Mouse (Mus musculus) adrenal gland, adult 8-10 months (tissue): Measurements from ENCODE around the gene Tfap2a. TPM values are rescaled to one million over a fixed set of nuclear protein-coding genes. Genes with fewer than 3 reads are reported as not detected.

Source experiments
- DNase-seq: peaks from one replicate; pipeline ENCODE4 v3.0.0; 2022
- total RNA-seq, 4 experiments: library from RNA; stranded (reverse); gene quantifications; 2 replicates each; pipeline ENCODE4 v1.2.4; 2022

Gene Tfap2a
- total RNA-seq = under 1 TPM; 0.14 to 0.41 (median 0.26) TPM

- DNase-seq = no peak
These were observed at the start of gene Tfap2a for GRCm38 (mm10) chr13:40738196-40738880. TSS of gene Tfap2a (minus strand) at chr13:40738376.

DNA sequence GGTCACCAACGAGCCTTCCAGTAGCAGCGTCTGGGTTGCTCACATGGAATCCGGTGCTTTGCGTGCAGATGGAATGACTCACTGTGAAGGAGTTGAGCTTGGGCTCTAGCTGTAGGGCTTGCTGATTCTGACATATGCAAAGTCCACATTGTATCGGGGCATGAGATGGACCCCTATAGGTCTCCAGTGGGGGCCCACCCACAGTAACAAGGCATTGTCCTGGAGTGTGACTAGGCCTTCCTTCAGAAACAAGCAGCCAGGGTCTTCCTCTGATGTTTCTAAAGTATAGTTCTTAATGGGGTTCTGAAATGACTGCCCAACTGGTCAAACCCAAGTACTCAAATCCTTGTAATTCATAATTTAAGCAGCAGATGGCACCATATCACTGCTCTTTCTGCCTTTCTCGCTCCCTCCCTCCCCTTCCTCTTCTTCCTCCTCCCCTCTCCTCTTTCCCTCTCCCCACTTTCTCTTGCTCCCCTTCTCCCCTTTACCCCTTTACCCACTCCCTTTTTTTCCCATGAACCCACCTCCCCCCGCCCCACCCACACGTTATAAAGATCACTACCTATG lies 46.1 kb upstream of the Tfap2a start:
- DNase-seq = no peak

DNA sequence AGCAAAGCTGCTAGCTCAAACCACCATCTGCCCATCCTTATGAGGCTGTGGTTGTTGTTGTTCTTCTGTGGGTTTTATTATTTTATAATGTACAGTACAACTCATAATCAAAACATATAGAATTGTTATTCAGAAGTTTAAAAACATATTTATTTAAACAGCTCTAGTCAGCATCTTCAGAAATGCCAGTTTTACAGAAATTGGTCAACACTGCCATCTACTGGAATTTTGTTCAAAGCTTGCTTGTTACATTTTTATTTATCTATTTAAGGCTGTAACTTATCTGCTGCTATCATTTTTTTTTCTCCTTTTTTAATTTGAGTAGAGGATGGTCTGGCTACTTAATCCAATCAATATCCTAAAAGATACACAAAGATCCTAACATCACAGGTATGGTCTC lies 19.8 kb upstream of the Tfap2a start:
- DNase-seq = no peak

GRCm38 (mm10) chr13:40756356-40756755 lies 18.2 kb upstream of the Tfap2a start:
- no peak for DNase-seq

- no peak for DNase-seq
These were observed 15.9 kb upstream of the Tfap2a start for GRCm38 (mm10) chr13:40754091-40754490.

- DNase-seq = no peak
These were observed 13.7 kb upstream of the Tfap2a start for GRCm38 (mm10) chr13:40751889-40752288.

DNA sequence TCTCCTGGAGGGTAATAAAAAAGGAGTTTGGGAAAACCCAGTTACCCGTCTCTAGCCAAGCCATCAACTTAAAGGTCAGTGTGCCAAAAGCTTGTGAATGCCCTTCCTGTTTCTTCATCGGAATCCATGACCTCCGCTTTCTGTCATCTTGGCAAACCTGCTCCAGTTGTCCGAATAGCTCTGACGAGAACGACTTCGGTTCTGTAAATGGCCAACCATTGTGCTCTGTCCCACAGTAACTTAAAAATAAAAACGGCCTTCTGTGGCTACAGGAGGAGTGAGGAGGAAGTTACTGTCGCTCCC lies 11.4 kb upstream of the Tfap2a start:
- DNase-seq = no peak

GRCm38 (mm10) chr13:40748785-40749602 lies 10.8 kb upstream of the Tfap2a start:
- DNase-seq = no peak

DNA sequence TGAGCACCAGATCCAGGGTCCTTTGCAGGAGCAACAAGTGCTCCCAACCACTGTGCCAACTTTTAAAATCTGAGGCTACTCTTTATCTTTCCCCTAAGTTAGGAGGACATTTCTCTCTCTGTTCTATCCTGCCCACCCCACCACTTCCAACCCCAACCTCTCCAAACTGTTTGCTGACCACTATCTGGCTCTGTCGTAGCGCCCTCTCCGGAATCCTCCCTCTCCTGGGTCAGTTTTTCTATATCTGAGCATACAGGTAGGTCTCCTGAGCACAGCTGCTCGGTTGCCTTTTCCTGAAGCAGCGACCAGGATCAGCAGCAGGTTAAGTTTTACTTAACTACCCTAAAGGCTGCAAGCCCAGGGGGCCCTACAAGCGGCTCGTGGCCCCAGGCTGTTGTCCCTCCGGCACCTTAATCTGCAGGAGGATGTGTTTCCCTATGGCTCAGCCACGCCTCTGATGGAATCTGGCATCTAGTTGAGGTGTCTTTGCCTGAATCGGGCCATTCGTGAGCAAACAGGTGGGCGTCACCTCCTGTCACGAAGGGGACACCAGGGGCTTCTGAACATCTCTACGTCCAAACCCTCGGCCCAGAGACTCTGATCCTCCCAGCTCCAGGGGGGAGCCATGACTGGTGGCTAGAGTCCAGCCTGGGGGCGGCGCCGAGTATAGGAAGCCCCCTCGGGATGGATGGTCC lies 6.1 kb upstream of the Tfap2a start:
- no peak for DNase-seq

DNA sequence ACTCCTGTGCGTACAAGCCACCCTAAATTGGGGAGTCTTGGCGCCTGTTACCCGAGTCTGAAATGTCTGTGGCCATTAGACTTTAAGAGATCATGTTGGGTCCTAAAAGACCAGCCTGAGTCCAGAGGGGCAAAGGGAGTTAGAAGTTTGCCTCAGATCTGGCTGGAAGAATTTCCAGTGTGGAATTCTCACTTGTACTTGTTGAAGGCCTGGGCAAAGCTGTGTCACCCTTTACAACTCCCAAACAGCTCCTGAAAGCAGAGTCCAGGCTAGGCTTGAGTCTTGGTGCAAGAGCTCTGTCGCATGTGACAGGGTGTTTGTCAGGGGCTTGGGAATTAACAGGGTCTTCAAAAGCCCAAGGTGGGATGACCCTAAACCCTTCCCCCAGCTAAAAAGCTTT lies 5.0 kb upstream of the Tfap2a start:
- no peak for DNase-seq

- DNase-seq = no peak
These were observed 3.8 kb upstream of the Tfap2a start for GRCm38 (mm10) chr13:40741841-40742550.

GRCm38 (mm10) chr13:40741436-40741835 lies 3.3 kb upstream of the Tfap2a start:
- DNase-seq = no peak

DNA sequence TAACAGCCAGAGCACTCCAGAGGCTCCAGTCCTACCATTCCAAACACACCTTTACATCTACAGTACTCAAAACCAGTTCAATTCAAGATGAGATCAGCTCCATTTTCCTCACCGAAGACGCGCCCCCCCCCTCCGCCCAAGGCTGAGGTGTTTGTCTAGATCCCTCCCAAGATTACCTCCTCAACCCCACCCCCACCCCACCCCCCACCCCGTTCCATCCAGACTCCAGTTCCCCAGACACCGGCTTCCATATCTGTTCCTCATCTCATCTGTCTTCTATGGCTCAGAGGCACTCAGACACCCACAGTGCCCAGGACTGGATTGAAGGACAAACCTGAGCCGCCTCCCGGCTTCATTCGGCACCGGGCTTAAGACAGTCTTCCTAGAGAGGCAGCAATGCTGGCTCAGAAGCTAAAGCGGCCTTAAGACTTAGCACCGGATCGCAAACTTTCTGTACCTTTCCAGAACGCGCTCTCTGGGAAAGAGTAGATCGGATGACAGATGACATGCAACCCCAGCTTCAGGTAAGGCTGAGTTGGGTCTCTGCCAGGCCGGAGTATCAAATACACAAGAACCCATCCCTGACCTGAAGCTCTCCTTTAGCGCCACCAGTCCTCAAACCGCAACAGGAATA lies 2.7 kb upstream of the Tfap2a start:
- no peak for DNase-seq

- no peak for DNase-seq
These were observed 1.7 kb upstream of the Tfap2a start for GRCm38 (mm10) chr13:40739901-40740300.

DNA sequence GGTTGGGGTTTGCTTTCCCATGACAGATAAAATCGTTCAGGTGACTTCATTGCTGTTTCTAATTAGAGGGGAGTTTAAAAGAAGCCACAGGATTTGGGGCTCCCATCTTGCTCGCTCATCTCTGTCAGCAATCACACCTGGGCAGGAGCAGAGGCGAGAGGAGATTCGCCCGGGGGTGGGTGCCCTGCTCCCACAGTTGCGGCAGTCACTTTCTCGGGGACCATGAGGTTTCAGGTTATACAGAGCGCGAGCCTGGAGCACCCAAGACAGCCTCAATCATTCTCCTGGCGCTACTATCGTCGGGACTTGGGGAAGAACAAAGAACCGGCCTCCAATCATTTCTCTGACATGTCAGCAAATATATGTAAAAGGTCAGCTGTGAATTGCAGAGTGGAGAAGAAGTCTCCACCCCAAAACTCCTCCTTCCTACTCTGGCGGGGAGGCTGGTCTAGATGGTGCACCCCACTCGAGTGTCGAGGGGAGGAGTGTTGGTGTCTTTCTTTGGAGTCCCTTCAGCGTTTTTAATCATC lies 1.0 kb upstream of the Tfap2a start:
- no peak for DNase-seq

DNA sequence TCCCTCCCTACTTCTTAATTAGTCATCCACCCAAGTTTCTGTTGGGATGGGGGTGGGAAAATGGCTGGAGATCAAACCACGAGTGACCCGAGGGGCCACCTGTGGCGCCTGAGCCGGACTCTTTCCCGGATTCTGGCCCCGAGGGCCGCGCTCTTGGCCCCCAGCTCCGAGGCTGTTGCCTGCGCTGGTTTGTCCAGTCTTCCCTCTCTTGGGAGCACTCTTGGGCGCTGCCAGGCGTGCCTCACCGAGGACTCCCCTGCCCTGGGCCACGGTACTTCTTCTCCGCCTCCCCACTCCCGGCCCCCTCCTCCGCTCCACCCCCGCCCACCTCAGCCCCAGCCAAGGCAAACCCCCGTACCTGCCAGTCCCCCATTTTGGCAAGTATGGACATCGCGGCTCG lies 415 bp downstream of the Tfap2a start:
- DNase-seq = no peak

DNA sequence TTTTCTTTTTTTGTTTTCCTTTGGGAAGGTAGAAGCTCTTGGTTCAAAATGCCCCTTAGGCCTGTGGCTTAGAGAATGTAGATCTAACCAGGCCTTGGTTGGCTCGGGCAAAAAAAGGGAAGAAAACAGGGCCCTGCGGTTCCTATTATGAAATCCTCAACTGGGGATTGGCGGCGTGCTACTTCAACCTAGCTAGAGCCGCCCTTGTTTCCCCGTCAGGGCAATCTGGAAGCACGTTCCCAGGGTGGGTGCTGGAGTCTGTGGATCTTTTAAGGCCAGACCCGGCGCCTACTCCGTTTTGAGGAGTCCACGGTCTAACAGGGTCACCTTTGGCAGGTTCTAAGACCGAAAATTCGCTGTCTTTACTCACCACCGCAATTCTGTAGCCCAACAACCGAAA lies 1.1 kb downstream of the Tfap2a start:
- no peak for DNase-seq

- no peak for DNase-seq
These were observed 1.9 kb downstream of the Tfap2a start for GRCm38 (mm10) chr13:40736107-40736780.

GRCm38 (mm10) chr13:40735416-40736106 lies 2.6 kb downstream of the Tfap2a start:
- no peak for DNase-seq

- no peak for DNase-seq
These were observed 3.7 kb downstream of the Tfap2a start for GRCm38 (mm10) chr13:40734316-40734965.
